Mouse (Mus musculus) retina, adult 2 months (tissue): Measurements from ENCODE around the gene Neurl1b.

ENCODE experiments used
- DNase-seq: peaks from one replicate; pipeline ENCODE4 v3.0.0-alpha.2; 2012; ENCODE audit warnings: low read depth, low spot score

Neurl1b gene

GRCm38 (mm10) chr17:26451651-26452295, 37.1 kb downstream of the Neurl1b start:
- DNase-seq = no peak

- DNase-seq = peak; percentile 28
Measured at GRCm38 (mm10) chr17:26452371-26452972, 37.8 kb downstream of the Neurl1b start.

GRCm38 (mm10) chr17:26457506-26457905, 42.9 kb downstream of the Neurl1b start:
- DNase-seq = no peak

GRCm38 (mm10) chr17:26458049-26458448, 43.4 kb downstream of the Neurl1b start:
- no peak for DNase-seq

- DNase-seq = peak; percentile 57
Measured at GRCm38 (mm10) chr17:26462634-26463170, 48.1 kb downstream of the Neurl1b start.

- no peak for DNase-seq
Measured at GRCm38 (mm10) chr17:26463432-26463831, 48.8 kb downstream of the Neurl1b start.

GRCm38 (mm10) chr17:26463984-26464383, 49.4 kb downstream of the Neurl1b start:
- DNase-seq = no peak

GRCm38 (mm10) chr17:26464481-26464880, 49.9 kb downstream of the Neurl1b start:
- no peak for DNase-seq

GRCm38 (mm10) chr17:26464972-26465371, 50.3 kb downstream of the Neurl1b start:
- no peak for DNase-seq

- DNase-seq = peak; percentile 39
Measured at GRCm38 (mm10) chr17:26466741-26467150, 52.1 kb downstream of the Neurl1b start.

GRCm38 (mm10) chr17:26467619-26468018, 53.0 kb downstream of the Neurl1b start:
- no peak for DNase-seq

- no peak for DNase-seq
Measured at GRCm38 (mm10) chr17:26468102-26468894, 53.7 kb downstream of the Neurl1b start.

- no peak for DNase-seq
Measured at GRCm38 (mm10) chr17:26476871-26477270, 62.2 kb downstream of the Neurl1b start.

- DNase-seq = no peak
Measured at GRCm38 (mm10) chr17:26478672-26479071, 64.0 kb downstream of the Neurl1b start.

GRCm38 (mm10) chr17:26479619-26480018, 65.0 kb downstream of the Neurl1b start:
- DNase-seq = no peak

GRCm38 (mm10) chr17:26480956-26481355, 66.3 kb downstream of the Neurl1b start:
- no peak for DNase-seq

- DNase-seq = no peak
Measured at GRCm38 (mm10) chr17:26484626-26485421, 70.2 kb downstream of the Neurl1b start.

- DNase-seq = no peak
Measured at GRCm38 (mm10) chr17:26487266-26487665, 72.6 kb downstream of the Neurl1b start.

GRCm38 (mm10) chr17:26487917-26488316, 73.3 kb downstream of the Neurl1b start:
- DNase-seq = no peak

GRCm38 (mm10) chr17:26488711-26489403, 74.2 kb downstream of the Neurl1b start:
- DNase-seq = no peak

GRCm38 (mm10) chr17:26490072-26490471, 75.4 kb downstream of the Neurl1b start:
- DNase-seq = no peak
